Mouse (Mus musculus) layer of hippocampus, postnatal 14 days (tissue): ENCODE measurements at regions not wholly inside any gene's neighbourhood (a gene's known extent, or its start where the extent isn't known, plus 50 kb on each side); places are given as distances from the start of the nearest gene placed in this dataset.
A peak's percentile ranks its signal among the peaks of the same experiment; 100 is the strongest.
"Not testable (repeated sequence)": the region's sequence is repeated elsewhere in the genome, so short reads cannot be mapped to it uniquely, and the experiment has no call there.

Experiments used
- DNase-seq, 2 experiments: peaks; one replicate each; pipeline ENCODE4 v3.0.0; 2021 to 2022; ENCODE audit warnings: low spot score in 2 of 2, mixed read lengths in 1 of 2

DNA sequence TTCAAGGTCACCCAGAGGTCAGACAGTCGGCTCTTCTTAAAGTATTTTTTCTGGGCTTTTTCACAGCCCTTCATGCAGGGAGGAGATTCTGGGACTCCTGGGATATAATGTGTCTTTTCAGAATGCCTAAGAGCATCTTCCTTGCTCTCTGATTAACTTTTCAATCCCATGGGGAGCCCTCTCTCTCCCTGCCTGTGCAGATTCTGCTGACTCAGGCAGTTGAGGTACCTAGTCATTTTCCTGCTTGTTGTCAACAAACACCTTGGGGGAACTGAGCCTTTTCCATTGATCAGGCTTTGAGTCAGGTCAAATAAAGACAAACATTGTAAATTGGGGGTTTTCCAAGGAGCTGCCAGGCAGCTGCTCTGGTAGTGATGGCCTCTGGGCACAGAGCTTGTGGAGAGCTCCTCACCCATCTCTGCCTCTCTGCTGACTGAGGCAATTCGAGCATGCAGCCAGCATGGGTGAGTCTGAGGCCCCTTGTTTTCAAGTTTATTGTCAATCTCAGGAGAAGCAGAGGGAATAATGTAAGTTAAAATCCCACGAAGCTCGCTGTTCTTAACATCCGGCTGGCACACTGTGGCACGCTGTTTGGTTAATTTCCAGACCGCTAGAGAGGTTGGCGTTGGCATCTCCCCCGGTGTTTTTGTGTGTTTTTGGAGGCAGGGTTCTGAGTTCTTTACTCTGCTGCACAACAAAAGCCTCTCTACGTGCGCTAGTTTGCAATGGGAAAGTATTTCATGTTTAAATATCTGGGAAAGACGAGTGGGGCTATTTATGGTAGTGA, 159.8 kb upstream of the Trpc7 start:
- DNase-seq = peak in 1 of 2 experiments; percentile 29

DNA sequence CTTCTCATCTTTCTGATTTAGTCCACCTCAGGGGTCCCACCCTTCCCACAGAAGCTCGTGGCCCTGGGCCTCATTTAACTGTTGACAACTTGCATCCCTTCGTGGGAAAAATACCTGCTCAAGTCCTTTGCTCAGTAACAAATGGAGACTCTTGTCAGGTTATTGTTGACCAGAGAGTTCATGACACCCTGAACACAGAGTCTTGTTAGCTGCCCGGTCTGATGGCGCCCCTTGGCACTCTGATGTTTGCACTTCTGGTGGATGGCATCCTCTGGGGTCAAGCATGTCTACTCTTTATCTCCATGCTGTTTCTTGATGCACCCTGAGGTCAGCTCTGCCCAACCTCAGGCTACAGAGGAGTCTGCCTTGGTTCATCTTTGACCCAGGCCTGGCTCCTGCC, 157.6 kb upstream of the Trpc7 start:
- DNase-seq = no peak

DNA sequence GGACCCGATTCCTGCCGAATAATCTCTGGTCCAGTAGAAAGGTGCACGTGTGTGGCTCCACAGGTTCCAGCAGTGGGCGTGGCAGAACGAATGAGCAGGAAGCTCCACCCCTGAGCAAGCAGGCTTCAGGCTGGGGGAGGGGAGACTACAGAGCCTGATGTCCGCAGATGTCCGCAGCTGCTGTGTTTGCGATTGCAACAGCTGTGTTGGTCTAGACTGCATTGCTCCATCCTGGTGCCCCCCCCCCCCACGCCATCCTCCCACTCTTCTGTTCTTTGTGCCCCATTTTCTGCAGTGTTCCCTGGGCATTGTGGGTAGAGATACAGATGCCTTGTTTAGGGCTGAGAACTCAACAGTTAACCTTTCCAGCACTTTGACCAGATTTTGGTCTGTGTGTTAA, 150.3 kb upstream of the Trpc7 start:
- DNase-seq = not testable (repeated sequence)

DNA sequence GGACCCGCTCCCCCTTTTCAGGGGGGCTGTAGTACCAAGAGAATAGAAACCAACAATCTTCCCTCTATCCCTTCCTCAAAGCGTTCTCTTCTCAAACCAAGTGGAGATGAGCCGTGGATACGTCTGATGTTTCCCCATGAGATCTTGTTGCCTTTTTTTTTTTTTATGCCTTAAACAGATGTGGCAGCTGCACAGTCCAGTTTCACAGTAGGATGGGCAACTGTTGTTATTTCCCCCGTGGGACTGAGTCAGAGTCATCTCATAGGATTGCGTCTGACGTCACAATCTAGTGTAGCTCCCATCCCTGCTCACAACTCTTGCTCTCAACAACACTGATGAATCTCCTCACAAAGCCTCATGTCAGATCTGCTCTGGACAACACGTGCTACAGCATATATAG, 148.7 kb upstream of the Trpc7 start:
- no peak for DNase-seq

DNA sequence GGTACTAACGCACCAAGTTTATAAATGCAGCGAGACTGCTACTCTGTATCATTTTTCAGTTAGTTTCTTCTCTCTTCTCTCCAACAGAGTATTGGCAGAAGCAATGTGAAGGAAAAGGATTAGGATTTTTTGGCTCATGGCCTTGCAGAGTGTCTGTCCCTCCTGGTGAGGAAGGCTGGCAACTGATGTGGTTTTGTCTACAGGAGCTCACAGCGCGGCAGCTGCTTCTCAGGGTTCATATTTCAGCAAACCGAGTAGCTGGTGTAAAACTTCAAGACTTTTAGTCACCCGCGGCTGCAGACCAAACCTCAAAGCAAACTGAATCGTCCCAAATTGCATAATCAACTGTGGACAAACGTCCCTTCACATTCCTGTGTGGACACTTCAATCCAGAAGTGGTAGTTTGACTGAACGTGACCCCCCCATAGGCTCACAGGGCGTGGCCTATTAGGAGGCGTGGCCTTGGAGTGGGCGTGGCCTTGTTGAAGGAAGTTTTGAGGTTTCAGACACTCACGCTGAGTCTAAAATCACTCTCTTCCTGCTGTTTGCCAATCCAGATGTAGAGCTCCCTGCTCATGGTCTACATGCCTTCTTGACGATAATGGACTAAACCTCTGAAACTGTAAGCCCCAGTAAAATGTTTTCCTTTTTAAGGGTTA, 147.7 kb upstream of the Trpc7 start:
- no peak for DNase-seq

DNA sequence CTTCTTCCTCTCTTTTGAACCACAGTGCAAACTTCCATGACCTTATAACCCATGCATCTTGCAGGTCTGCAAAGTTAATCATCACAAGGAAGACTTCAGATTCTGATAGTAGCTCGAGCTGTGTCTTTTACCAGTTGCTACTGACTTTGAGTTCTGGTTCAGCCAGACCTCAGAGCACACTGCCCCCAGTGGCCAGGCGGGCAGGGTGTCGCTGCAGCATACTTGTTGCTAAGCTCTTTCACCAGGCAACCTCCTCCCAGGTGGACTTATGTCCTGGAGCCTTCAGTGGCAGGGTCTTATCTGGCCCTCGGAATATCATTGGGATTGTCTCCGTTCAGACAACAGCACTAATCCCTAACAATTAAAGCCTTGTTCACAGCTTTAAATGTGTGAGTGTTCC, 146.7 kb upstream of the Trpc7 start:
- DNase-seq = no peak

DNA sequence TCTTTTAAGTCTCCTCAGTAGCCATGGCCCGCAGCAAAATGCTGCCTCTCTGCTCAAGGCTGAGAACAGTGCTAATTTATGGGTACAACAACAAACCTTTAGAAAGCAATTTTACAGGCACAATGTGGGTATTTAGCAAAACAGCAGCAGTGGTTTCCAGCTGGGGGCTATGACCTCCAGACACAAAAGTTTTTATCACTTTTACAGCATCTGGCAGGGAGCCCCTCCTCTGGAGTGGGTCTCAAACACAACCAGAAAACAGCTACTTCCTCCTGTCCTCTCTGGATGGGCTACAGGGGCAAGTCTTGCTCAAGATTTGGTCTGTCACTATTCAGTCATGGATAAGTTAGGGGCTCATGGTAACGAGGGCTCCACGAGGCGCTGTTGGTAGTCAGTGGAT, 137.1 kb upstream of the Trpc7 start:
- DNase-seq = no peak

DNA sequence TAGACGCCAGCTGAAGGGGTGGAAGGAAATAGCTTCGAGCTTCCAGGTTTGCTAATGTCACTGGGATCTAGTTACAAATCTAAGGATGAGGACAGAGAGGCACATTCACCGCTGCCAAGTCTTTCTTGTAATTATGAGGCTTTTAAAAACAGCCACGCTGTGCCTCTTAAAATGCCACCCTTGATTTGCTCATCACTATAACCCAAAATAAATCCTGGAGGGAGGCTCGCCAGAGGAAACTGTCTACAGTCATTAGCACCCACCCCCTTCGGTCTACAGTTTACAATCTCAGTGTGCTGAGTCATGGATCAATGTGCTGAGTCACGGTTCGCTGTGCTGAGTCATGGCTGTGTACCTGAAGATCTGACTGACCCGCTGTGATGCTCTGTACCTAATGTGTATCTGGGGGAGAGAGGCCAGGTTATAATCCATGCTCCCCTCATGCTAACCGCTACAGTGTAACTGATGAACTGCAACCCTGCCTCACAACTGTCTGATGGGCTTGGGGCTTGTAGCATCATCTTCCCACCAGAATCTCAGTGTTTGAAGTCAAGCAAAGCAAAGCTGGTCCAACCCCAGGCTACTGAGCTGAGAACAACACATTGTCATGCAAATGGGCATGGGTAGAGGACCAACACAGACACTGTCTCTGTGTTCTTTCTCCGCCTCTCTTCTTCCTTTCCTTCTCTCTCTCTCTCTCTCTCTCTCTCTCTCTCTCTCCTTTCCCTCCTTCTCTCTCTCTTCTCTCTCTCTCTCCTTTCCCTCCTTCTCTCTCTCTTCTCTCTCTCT, 122.0 kb upstream of the Trpc7 start:
- peak; percentile 26 to 28 for DNase-seq

DNA sequence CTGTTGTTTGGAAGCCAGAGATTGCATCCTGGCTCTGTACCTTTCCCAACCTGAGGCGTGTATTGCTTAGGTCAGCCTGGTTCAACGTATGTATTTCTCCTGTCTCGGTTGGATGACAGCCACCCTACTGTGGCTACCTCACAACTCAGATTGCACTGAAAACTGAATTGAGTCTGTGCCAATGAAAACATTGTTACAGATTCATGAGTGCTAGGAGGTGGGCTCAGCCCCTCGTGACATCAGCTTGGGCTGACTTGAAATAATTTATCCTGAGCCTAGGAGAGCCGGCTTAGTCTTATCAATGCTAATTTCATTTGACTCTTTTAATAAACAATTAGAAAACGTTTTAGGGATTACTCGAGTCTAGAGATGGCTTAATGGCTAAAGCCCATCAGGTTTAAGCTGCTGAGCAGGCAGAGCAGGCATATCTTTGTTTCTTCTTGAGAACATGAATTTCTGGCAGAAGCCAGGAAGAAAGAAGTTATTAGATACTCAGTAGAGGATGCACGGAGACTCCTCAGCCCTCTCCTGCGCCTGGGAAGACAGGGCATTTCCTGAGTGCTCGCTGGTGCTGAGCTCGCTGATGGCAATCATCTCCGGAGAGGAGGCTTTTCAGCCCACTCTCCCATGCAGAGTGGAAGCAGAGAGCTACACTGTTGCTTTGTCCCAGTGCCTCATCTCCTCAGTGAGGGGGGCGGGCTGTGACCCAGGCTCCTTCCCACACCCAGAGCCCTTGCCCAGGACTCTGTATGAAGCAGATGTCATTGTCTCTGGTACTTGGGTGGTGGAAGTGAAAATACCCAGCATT, 120.9 kb upstream of the Trpc7 start:
- DNase-seq = no peak

DNA sequence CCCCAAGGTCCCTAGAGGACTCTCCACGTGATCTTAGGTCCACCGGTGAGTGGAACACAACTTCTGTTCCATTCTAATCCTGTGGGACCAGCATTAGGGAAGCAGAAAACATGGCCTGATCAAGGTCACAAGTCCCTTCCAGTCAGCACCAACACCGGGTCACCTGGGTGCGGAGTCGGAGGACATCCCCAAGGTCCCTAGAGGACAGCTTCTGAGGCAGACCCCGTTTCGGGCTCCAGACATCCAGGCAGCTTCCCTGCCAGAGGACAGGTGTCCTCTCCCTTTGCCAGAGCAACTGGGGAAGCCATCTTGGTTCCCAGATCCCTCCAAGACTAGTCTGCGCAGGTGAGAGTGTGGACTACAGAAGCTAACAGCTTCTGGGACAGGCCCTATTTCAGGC, 111.4 kb upstream of the Trpc7 start:
- not testable (repeated sequence) for DNase-seq

DNA sequence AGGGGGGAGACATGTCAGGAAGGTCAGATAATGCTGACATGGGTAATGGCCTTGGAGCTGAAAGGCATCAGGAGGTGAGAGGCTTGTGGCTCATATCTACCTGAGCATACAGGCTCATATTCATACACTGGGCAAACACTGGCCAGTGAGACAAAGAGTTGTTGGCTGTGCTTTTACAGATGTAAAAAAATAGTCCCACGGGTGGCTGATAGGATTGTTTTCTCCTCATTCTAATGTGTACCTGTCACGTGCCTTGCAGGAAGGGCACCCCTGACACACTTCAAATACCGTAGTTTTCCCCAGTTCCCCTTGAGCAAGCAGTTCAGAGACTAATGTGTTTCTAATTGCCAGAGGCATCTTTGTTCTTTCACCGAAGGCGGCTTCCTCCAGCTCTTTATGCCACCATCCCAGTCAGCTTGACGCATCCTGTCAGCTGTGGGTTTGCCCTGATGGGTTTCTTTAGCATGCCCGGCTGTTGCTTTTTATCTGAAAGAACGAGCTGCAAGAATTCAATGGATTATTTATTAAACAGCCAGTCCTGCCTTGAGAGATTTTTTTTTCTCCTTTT, 107.9 kb upstream of the Trpc7 start:
- DNase-seq = no peak

DNA sequence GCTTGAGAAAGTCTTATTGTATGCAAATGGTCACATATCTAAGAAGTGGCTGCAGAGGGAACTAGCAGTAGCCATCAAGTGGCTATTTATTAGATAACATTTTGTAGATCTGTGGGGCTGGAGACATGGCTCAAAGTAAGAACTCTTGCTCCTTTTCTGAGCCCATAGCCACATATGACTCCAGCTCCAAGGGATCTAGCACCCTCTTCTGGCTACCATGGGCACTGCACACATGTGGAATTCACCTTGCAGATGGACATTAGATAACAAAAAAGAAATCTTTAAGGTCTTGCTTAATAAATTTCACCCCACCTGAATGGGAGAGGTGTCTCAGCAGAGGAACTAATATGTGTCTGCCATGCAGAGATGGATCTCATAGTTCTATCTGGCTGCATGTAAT, 96.2 kb upstream of the Trpc7 start:
- DNase-seq = no peak

DNA sequence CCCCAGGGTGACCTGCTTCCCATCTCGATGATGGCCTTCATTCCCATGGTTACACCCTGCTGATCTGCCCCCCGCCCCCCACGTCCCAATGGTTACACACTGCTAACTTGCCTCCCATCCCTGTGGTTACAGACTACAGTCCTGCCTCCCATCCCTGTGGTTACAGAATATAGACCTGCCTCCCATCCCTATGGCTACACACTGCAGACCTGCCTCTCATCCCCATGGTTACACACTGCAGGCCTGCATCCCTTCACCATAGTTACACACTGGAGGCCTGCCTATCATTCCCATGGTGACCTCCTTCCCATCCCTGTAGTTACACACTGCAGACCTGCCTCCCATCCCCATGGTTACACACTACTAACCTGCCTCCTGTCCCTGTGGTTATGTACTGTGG, 78.3 kb upstream of the Trpc7 start:
- no peak for DNase-seq

DNA sequence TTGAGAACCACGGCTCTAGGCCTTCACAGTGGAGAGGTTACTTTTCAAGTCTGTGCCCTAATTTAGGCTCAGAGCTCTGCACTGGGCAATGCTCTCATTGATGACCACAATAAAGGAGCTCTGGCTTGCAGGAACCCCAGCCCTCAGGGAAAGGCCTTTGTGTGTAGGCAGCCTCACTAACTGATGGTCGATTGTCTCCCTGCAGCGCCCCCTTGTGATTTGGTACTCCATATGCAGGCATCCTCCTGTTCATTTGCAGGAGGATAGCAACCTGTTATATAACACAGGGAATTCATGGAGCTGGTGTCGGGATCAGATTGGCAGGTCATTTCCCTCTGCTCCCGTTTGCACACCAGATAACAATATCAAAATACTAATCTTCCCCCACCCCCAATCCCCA, 59.6 kb upstream of the Trpc7 start:
- DNase-seq = peak in 1 of 2 experiments; percentile 12

DNA sequence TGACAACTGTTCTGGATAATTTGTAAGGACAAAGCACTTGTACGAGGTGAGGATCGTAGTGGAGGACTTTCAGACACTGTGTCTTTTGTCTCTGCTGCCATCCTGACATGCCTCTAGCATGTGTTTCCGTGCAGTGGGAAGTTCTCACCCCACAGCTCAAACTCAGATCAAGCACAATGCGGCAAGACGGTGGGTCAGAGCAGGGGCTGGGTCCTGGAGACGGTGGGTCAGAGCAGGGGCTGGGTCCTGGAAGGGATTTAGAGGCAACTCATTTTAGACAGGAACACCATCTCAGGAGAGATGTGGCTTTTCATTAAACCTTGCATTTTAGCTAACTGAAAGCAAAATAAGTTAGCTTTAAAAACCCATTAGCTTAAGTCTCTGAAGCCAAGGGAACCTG, 52.3 kb upstream of the Trpc7 start:
- DNase-seq = no peak

DNA sequence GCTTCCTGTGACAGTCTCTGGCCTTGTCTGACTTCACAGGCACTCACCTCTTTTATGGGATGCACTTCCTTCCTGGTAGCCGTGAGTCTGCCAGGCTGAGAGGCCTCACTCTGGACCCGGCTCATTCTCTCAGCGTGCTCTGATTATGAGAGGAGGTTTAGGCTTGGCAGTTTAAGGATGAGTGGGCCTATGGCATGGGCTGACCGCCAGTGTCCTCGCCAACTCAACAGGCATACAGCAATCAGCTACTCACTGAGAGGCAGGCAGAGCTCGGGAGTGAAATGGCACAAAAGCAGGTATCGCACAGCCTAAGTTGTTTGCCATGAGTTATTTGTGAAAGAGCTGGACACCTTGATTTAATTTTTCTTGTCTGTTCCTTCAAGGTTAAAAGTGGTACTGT, 51.5 kb upstream of the Trpc7 start:
- no peak for DNase-seq
